Mouse (Mus musculus): ENCODE data around the gene Cdk19.

Cdk19 gene

GRCm38 (mm10) chr10:40479216-40479615 is 139.9 kb downstream of the Cdk19 start:
- WGBS = 79% methylated on average over 1 of the region's 1 CpGs

GRCm38 (mm10) chr10:40479621-40480193 is 140.3 kb downstream of the Cdk19 start:
- 77% methylated on average over 8 of the region's 8 CpGs for WGBS

GRCm38 (mm10) chr10:40481534-40481933 is 142.2 kb downstream of the Cdk19 start:
- 89% methylated on average over 3 of the region's 3 CpGs for WGBS

- WGBS = 82% methylated on average over 6 of the region's 6 CpGs
Observed at GRCm38 (mm10) chr10:40482285-40482684, 142.9 kb downstream of the Cdk19 start.

GRCm38 (mm10) chr10:40489086-40489796 is 149.9 kb downstream of the Cdk19 start:
- WGBS = 77% methylated on average over 6 of the region's 6 CpGs

- WGBS = 89% methylated on average over 7 of the region's 7 CpGs
Observed at GRCm38 (mm10) chr10:40491131-40491530, 151.8 kb downstream of the Cdk19 start.

GRCm38 (mm10) chr10:40491748-40492147 is 152.4 kb downstream of the Cdk19 start:
- 82% methylated on average over 10 of the region's 10 CpGs for WGBS

- WGBS = 87% methylated on average over 9 of the region's 9 CpGs
Observed at GRCm38 (mm10) chr10:40494181-40495162, 155.1 kb downstream of the Cdk19 start.

GRCm38 (mm10) chr10:40497301-40498041 is 158.1 kb downstream of the Cdk19 start:
- WGBS = 50% methylated on average over 9 of the region's 9 CpGs

- 86% methylated on average over 4 of the region's 4 CpGs for WGBS
Observed at GRCm38 (mm10) chr10:40498426-40498825, 159.1 kb downstream of the Cdk19 start.

GRCm38 (mm10) chr10:40499314-40500252 is 160.2 kb downstream of the Cdk19 start:
- 46% methylated on average over 18 of the region's 18 CpGs for WGBS

GRCm38 (mm10) chr10:40500723-40501245 is 161.4 kb downstream of the Cdk19 start:
- WGBS = 78% methylated on average over 7 of the region's 7 CpGs

GRCm38 (mm10) chr10:40502734-40503133 is 163.4 kb downstream of the Cdk19 start:
- WGBS = 93% methylated on average over 3 of the region's 3 CpGs

- WGBS = 92% methylated on average over 5 of the region's 5 CpGs
Observed at GRCm38 (mm10) chr10:40510356-40510755, 171.0 kb downstream of the Cdk19 start.

- 84% methylated on average over 8 of the region's 8 CpGs for WGBS
Observed at GRCm38 (mm10) chr10:40511221-40511677, 171.9 kb downstream of the Cdk19 start.

- 98% methylated on average over 6 of the region's 6 CpGs for WGBS
Observed at GRCm38 (mm10) chr10:40512185-40512584, 172.8 kb downstream of the Cdk19 start.

GRCm38 (mm10) chr10:40512996-40513395 is 173.6 kb downstream of the Cdk19 start:
- WGBS = 97% methylated on average over 7 of the region's 7 CpGs

GRCm38 (mm10) chr10:40515225-40515681 is 175.9 kb downstream of the Cdk19 start:
- WGBS = 79% methylated on average over 5 of the region's 5 CpGs

GRCm38 (mm10) chr10:40516421-40516820 is 177.1 kb downstream of the Cdk19 start:
- WGBS = 48% methylated on average over 4 of the region's 4 CpGs

GRCm38 (mm10) chr10:40519586-40519985 is 180.2 kb downstream of the Cdk19 start:
- WGBS = 54% methylated on average over 4 of the region's 4 CpGs
